Mouse (Mus musculus) heart, postnatal 25 days (tissue): ENCODE measurements around the gene Ifnar1. TPM values are rescaled to one million over a fixed set of nuclear protein-coding genes. Genes with fewer than 3 reads are reported as not detected.
A peak's percentile ranks its signal among the peaks of the same experiment; 100 is the strongest.
"Not testable (repeated sequence)": the region's sequence is repeated elsewhere in the genome, so short reads cannot be mapped to it uniquely, and the experiment has no call there.

Experiments
- DNase-seq: peaks from one replicate; pipeline ENCODE4 v3.0.0; 2022; ENCODE audit warnings: low spot score
- intact Hi-C: fragments of 180-260 bp; cut with DNase I; formaldehyde crosslinking; loops from one replicate; pipeline ENCODE4 v1.15.1; 2025
- total RNA-seq, 2 experiments: library from RNA; stranded (reverse); gene quantifications; 2 replicates each; pipeline ENCODE4 v1.2.3; 2021

The Ifnar1 gene
- total RNA-seq, 2 experiments from 2014 or later: 30.5 to 39.7 TPM

DNA sequence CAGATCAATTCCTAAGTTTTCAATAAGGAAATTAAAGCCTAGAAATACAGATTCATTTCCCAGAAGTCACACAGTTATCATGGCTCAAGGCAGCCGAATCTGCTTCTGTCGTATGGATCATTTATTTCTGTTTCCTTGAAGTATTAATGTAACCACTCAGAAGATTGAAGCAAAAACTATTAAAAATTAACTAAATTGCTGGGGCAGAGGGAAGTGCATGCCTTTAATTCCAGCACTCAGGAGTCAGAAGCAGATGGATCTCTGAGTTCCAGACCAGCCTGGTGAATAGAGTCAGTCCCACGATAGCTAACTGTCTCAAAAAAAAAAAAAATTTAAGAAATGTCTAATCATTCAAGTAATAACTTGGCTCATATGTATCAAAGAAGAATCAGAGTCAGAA lies 6.4 kb downstream of the Ifnar1 start:
- DNase-seq: no peak
- intact Hi-C loops: no loop called here

DNA sequence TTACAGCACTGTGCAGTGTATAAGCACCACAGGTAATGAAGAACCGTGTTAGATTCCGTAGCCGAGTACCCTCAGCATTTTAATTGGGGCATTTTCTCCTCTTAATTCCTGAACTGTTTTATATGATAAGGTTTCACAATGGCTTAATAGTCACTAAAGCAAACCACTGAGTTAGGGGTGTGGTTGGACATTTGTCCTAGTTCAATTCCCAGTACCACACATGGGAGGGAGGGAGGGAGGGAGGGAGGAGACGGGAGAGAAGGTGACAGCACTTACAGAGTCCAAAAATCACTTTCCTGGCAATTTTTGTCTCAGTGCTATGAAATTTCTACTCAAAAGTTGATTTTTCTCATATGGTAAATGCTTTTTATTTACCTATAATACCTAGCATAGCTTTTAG lies 10.5 kb downstream of the Ifnar1 start:
- intact Hi-C loops: no loop called here
- DNase-seq: no peak

DNA sequence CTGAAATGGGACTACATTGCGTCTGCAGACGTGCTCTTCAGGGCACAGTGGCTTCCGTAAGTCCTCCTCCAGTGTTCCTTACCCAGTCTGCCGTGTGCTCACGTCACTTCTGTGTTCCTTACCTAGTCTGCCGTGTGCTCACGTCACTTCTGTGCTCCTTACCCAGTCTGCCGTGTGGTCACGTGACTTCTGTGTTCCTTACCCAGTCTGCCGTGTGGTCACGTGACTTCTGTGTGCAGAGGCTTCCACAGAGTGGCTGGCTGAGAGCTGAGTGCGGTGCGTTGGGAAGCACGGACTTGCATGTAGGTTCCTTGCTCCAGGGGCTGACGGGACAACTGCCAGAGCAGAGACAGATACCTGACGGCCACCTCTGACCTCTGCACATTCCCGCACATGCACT lies 11.2 kb downstream of the Ifnar1 start:
- DNase-seq: no peak
- intact Hi-C loops: no loop called here

DNA sequence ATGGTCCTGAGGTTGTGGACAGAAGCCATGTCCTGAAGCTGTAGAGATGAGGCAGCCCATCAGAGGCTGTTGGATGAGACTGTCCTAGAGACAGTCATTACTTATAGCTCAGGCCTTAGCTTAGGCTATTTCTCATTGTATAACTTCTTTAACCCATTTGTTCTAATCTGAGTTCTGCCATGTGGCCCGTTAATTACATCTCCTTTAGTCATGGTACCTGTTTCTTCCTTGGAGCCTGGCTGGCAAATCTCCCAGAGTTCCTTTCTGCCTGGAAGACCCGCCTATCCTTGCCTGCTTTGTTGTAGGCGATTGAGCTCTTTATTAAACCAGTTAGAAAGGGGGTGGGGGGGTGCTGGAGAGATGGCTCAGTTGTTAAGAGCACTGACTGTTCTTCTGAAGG lies 11.7 kb downstream of the Ifnar1 start:
- intact Hi-C loops: no loop called here
- no peak for DNase-seq

DNA sequence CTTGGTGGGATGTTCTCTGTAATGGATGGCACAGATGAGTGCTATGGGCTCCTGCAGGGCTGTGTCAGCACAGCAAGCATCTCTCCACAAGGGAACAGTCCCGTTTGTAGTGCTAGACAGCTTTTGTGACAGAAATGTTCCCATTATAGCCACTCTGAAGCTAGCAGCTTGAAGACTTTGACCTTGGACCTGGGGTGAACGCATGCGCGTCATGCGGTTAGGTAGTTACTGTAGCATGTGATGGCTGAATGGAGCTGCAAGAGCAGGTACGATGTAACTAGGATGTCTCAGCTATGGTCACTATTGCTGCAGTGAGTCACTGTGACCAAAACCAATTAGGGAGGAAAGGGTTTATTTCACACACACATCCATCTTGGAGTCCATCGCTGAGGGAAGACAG lies 13.0 kb downstream of the Ifnar1 start:
- DNase-seq: no peak
- intact Hi-C loops: no loop called here

DNA sequence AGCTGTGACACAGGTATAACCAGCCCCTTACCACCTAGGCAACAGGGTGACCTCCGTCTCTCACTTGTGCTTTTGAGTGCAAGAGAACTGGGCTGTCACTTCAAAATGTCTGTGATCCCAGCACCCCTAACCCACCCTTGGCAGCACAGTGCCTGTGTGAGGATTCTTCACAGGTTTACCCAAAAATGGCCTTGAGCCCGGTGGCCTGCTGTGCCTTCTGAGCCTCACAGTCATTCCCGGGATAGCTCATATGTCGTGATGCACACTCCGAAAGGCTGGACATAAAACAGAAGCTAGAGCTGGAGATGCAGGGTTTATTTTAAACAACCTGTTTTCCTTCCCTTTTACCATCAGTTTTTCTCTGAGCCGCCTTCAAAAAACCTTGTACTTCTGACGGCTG lies 19.7 kb downstream of the Ifnar1 start:
- intact Hi-C loops: no loop called here
- DNase-seq: no peak

DNA sequence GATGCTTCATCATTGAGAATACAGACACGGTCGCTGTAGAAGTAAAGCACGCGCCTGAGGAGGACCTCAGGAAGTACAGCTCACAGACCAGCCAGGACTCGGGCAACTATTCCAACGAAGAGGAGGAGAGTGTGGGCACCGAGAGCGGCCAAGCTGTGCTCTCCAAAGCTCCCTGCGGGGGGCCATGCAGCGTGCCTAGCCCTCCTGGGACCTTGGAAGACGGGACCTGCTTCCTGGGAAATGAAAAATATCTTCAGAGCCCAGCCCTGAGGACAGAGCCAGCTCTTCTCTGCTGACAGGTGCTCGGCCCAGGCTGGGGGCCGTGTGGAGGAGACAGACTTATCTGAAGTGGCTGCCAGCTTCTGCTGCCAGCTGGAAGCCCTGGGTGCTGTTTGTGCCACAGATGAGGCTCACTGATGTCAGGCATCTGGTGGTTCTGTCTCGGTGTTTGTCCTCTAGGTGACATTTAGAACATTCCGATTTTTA lies 20.1 kb downstream of the Ifnar1 start:
- DNase-seq: no peak
- intact Hi-C loops: no loop called here

DNA sequence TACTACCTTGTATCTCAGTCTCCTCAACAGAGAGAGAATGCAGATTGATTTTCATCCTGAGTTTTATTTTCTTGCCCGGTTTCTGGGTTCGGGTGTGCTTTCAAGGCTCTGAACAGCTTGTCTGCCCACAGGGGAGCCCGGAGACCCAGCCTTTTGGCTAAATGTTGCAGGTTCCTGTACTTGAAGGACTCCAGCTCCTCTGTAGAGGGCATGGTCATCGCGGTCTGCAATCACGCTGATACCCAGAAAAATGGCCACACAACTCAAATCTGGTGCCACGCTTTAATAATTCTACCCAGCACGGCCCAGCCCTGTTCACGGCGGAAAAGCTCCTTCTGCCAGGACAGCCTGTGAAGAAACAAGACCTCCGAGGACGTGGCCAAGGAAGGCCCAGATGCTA lies 21.4 kb downstream of the Ifnar1 start:
- intact Hi-C loops: no loop called here

DNA sequence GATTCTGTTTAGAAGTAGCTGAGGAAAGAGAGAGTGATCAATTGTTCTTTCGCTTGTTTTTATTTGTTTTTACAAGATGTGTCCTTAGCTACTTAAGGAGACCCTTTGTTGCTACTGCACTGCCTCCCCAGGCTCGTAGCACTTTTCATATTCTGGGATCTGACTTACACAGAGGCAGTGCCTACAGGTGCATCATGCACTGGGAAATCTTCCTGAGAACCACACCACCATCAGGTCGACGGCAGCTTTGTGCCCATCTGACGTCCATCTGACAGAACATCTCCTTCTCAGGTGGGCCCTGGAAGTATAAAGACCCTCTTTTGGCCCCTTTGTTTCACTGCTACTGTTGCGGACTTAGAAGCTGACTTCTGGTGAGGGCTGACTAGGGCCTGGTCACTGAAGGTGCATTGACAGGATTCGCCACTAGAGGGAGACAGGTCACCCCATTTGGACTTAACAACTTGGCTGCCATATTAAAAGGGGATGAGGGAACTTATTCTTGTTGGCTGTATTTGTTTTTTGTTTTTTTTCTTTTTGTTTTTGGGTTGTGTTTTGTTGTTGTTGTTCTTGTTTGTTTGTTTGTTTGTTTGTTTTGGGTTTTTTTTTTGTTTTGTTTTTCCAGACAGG lies 27.2 kb downstream of the Ifnar1 start:
- peak; percentile 51 for DNase-seq
- intact Hi-C loops: loop anchor here (1.0 to 5.0 kb wide), 3 partner anchors 49 to 155 kb away; no protein-coding TSS in a partner anchor

More for the DNA sequence above, 21.4 kb downstream of the Ifnar1 start:
- no peak for DNase-seq

DNA sequence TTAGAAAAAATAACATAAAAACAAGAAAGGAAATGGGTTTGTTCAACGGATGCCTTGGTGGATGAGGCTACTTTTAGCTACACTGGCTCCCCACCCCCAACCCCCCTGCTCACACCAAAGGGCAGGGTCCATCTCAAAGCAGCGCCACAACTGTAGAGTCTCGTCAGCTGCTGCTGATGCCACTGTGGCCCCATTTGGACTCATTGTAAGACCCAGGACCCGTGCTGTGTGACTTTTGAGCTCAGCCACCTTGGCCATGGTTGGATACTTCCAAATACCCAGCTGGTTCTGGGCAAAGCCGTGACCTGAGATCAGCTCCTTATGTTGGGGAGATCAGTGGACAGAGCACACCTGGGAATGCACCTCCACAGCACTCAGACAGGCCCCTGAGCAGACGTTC lies 28.1 kb downstream of the Ifnar1 start:
- intact Hi-C loops: loop anchor here (5.0 kb wide), 2 partner anchors 69 to 156 kb away; no protein-coding TSS in a partner anchor
- no peak for DNase-seq

DNA sequence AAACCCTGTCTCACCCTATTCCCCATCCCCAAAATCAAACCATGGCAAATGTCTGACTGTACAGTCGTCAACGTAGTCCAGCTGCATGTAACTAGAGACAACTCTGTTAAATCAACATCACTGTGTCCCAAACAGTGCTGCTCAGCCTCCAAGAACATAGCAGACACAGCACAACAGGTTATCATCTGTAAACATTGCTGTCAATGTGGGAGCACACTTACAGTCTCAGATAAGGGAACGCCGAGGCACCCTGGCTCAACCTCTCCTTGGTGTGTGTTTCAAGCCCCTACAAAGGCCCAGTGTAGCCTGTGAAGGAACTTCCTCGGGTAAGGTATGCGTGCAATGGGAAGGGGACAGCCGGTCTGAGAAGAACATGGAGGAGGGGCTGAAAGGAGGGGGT lies 32.0 kb downstream of the Ifnar1 start:
- intact Hi-C loops: no loop called here
- DNase-seq: no peak

DNA sequence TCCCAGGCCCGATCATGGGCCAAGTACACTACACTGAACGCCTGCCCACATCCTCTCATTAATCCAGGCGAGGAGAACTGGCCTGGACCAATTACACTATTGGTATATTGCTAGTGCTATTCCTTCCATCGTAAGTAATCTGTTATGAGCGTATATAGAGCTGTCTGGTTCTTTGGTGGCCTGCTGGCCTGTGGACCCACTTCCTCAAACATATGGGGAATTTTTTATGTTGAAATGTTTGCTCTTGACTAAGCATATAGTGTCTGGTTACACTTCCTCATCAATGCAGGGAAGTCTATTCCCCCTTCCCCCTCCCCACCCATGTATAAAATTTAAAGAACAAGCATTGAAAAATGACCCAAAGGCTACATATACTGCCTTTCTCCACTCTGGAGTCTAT lies 37.0 kb downstream of the Ifnar1 start:
- intact Hi-C loops: no loop called here
- DNase-seq: no peak

DNA sequence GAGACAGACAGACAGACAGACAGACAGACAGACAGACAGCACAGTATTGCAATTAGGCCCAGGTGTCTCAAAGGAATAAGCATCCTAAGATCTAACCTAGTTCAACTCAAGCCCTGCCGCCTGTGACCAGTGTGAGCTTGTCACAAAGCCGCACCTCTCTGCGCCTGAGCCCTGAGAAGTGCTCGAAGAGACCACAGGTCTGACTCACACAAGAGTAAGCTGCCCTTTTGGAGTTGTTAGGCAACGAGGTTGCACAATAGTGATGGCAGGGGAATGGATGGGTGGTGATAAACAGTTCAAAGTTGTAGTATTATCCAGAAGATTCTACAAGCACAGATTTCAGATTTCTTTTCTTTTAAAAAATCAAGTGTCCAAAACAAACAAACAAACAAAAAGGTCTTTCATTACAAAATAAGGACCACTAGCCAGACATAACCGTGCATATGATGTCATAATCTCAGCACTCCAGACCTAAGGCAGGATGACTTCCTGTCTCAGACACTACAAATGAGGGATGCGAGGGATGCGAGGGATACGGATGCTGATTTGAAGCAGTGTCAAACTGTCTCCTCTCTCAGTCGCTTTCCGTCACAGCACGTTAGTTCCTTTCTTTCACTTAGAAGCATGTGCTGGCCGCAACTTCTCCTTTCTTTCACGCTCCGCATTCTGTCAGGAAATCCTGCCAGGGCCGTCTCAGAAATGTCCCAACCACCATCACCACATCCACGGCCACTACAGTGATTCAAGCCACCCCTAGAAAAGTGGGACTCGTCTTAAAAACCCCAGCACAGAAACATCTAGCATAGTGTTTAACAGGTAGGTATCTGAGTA lies 37.7 kb downstream of the Ifnar1 start:
- DNase-seq: no peak
- intact Hi-C loops: no loop called here

DNA sequence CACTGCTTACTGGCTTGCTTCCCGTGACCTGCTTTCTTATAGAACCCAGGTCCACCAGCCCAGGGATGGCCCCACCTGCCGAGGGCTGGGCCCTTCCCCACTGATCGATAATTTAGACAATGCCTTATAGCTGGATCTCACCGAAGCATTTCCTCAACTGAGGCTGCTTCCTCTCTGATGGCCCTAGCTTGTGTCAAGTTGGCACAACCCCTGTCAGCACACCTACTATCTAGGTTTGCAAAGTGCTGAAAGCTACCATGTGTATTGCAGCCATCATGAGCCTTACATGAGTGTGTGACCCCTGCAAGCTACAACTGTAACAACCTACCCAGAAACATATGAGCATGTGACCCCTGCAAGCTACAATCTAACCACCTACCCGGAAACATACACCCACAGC lies 39.2 kb downstream of the Ifnar1 start:
- DNase-seq: no peak
- intact Hi-C loops: no loop called here

DNA sequence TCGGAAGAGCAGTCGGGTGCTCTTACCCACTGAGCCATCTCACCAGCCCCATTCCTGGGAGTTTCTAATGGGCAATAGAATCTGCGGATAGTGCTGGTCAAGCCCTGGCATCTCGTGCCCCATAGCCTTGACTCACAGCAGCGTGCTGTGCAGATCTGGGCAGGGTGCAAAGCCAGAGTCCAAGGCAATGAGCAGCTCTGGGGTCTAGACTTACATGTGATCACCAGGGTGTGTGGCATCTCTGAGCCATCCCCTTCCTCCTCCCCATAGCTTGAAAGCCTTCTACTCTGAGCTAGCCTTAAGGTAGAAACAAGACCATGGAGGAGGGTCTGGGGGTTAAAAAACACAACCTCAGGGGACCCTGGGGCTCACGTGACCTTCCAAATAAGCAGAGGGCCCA lies 41.2 kb downstream of the Ifnar1 start:
- intact Hi-C loops: loop anchor here (5.0 kb wide), 1 partner anchor 36 kb away; no protein-coding TSS in a partner anchor
- DNase-seq: no peak

DNA sequence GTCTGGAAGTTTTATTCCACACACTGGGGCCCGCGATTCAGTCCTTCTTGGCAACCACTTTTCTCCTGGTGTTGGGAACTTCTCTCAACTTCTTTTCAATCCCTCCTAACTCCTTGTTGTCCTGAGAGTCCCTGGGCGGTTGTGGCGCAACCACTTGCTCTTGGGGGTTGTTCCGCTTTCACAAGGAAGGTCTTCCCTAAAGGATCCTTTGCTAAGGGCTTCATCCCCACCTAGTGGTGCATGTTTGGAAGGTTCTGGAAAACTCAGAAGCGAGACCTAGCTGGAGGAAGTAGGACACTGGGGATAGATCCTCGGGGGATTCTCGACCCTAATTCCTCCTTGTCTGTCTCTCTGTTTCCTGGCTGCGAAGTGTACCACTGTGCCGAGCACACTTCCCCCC lies 42.0 kb downstream of the Ifnar1 start:
- no peak for DNase-seq
- intact Hi-C loops: loop anchor here (5.0 kb wide), 1 partner anchor 35 kb away; no protein-coding TSS in a partner anchor

DNA sequence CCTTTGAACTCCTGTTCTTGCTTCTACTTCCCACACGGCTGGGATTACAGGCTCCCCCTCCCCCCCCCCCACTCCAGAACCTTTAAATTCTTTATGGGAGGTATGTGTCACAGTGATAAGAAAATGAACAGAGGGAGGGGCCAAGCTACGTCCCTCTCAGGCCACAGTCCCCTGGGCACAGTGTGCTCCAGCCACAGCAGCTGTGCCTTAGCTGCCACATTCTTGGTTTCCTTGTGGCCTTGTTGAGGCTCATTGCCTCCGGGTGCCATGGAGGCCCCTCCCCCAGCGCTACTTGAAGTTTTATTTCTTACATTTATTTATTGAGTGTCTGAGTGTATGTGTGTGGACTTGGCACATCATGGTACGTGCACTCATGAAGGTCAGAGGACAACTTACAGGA lies 42.5 kb downstream of the Ifnar1 start:
- intact Hi-C loops: loop anchor here (5.0 kb wide), 1 partner anchor 35 kb away; no protein-coding TSS in a partner anchor
- DNase-seq: no peak

DNA sequence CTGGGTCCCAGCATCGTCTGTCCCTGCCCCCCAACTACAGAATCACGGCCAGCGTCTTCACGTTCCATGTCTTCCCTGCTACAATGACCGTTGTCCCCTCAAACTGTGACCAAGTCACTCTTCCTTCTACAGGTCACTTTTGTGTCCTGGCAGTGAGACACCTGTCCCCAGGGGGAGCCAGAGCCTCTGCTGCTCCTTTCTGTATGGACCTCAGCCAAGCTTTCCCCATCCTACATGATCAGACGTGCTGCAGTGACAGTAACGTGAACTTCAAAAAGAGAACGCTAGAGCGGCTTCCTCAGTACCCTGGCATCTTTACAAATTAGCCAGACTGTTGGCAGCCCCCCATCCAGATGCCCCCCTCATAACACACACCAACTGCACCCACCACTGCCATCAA lies 43.5 kb downstream of the Ifnar1 start:
- no peak for DNase-seq
- intact Hi-C loops: loop anchor here (5.0 kb wide), 1 partner anchor 34 kb away; no protein-coding TSS in a partner anchor

DNA sequence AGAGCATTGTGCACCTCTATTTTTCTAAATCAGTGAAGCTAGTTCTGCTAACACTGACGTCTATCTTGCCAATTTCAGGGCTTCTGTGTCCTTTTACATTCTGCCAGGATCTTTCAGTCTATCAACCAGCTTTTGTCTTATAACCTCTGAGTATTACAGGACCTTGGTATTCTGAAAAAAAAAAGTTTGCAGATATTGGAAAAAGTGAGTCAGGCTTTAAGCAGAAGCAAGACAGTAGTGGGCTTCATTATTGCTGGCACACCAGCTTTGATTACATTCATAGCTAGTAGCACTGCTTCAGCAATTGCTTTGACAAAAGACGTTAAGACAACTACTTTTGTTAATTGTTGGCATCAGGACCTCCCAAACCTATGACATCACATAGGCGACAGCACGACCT lies 45.8 kb downstream of the Ifnar1 start:
- DNase-seq, intact Hi-C loops: not testable (repeated sequence)

DNA sequence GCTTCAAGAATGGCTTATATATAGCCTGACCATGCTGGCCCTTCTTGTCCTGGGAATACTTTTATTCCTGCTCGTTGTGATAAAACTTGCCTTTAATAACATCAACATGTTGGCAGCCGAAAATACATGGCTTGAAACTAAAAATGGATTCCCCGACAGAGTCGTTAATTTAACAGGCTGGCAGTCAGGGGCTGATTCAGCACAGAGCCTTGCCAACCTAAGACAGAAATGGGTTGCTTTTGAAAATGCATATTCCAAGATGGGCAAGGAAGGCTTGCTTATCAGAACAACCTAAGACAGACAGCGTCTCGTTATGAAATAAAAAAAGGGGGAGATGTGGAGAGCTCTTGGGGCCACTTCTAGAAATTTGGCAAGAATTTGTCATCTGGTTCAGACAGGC lies 46.8 kb downstream of the Ifnar1 start:
- intact Hi-C loops: no loop called here
- no peak for DNase-seq

DNA sequence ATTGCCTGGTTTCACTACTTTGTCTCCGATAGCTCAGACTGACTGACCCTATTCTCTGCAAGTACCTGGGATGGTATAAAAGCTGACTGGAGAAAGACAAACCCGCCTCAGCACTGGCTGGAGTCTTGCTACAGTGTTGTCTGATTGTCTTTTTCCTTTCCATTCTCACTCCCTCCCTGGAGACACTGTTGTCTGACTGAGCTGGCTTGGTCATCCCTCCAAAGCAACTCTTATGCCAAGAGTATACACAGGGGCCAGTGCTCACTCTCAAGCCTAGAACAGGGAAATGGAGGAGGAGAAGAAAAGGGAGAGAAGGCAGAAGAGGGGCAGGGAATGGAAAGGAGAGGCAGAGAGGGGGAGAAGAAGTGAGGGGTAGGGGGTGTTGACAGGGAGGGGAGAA lies 47.4 kb downstream of the Ifnar1 start:
- DNase-seq: no peak
- intact Hi-C loops: no loop called here
